Mouse (Mus musculus) frontal cortex, postnatal 36 days (tissue): ENCODE measurements around the gene Tbc1d22a.

Source experiments
- DNase-seq, 2 experiments: peaks; one replicate each; pipeline ENCODE4 v3.0.0; 2022; ENCODE audit warnings: low spot score in 2 of 2

Tbc1d22a gene

GRCm38 (mm10) chr15:86234517-86235441 is 20.5 kb downstream of the Tbc1d22a start:
- DNase-seq = peak; percentile 55 to 83

GRCm38 (mm10) chr15:86236252-86236651 is 22.0 kb downstream of the Tbc1d22a start:
- peak in 1 of 2 experiments; percentile 69 for DNase-seq

DNA sequence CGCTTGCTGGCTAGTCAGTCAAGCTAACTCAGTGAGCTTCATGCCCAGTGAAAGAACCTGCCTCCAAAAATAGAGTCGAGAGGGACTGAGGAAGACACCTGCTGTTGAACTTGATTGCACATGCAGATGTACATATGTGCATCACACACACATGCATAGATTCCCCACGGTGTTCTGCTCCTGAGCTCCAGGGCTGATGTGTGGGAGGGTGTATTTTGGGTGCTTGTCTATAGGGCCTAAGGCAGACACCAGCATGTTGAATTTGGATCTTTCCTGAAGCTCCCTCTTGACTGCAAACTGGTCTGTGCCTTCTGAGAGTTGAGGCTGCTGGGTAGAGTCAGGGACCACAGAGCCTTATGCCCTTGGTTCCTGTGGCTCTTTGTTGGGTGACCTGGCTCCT is 23.8 kb downstream of the Tbc1d22a start:
- peak in 1 of 2 experiments; percentile 59 for DNase-seq

DNA sequence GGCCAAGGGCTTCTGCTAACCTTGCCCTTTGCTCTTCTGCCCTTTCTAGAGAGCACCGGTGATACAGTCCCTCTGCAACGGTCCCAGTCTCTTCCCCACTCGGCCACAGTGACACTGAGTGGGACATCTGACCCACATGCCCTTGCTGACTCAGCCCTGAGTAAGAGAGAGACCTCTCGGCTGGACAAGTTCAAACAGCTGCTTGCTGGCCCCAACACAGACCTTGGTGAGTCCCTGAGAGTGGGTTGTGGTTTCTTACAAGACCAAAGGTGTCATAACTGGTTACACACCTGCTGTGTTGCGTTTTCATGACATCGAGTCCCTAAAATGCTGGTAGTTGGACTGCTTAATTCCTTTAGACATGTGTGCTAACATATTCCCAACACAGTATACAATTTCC is 24.8 kb downstream of the Tbc1d22a start:
- DNase-seq = no peak

DNA sequence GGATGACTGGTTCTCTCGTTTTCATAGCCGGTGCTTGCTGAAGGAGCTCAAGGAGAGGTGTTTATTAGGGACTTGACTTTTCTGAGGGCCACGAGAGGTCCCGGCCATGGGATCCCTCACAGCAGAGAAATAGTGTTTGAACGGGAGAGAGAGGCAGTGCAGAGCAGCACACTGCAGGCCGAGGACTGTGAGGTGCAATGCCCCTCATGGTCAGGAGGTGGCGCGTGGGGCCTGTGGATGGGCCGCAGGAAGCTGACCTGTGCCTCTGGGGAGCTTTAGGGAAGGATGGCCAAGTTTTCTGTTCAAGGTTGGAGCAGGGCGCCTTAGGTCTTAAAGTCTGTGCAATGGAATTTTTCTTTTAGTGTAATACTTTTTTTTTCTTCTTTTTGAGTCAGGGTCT is 25.5 kb downstream of the Tbc1d22a start:
- no peak for DNase-seq

GRCm38 (mm10) chr15:86243708-86244107 is 29.4 kb downstream of the Tbc1d22a start:
- peak; percentile 66 to 89 for DNase-seq

GRCm38 (mm10) chr15:86244380-86244779 is 30.1 kb downstream of the Tbc1d22a start:
- no peak for DNase-seq

DNA sequence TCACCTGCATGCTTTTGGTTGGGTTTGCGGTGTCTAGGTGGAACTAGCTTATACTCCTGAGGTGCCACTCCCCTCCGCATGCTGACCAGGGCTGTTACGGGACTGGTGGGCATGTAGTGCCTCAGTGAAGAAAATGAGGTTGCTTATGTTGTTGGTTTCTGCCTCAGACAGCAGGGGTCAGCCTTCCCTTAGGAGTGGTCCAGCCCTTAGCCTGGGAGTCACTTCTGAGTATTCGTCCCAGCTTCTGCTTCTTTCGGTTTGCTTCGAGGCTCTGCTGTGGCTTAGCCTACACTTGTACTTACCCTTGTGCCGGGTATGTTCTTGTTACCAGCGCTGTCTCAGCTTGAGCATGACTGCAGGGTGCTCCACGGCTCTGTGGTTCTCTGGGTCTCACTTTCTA is 36.0 kb downstream of the Tbc1d22a start:
- peak in 1 of 2 experiments; percentile 55 for DNase-seq

DNA sequence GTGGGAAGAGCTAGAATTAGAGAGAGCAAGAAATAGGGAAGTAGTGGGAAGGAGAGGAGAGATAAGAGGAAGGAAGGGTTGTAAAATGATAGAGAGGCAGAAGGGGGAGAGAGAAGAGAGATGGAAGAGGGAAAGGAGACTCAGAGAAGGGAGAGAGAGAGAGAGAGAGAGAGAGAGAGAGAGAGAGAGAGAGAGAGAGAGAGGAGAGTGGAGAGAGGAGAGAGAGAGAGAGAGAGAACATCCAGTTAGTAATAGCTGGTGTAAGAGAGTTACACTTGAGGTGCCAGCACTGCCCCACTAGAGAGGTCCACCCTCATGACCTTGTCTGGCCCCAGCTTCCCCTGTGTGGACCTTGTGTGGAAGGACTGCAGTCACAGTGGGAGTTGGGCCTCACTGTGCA is 37.9 kb downstream of the Tbc1d22a start:
- DNase-seq = no peak

GRCm38 (mm10) chr15:86252684-86253083 is 38.4 kb downstream of the Tbc1d22a start:
- DNase-seq = no peak

DNA sequence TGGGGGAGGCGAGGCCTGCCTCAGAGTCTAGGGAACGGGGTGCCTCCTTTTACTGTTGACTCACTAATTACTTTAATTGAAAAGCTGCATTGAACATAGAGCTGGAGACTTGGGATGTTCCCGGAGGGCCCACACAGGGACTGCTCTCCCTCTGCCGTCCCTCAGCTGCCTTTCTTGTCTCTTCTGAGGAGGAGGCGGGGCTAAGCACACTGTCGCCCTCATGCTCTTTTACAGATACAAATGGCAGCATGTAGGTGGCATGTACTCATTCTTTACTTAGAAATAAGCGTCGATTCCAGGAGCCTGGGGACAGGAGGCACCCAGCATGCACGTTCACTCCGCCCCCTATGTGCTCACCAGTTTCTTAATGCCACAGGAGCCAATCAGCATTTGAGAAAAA is 39.2 kb downstream of the Tbc1d22a start:
- DNase-seq = peak in 1 of 2 experiments; percentile 54

DNA sequence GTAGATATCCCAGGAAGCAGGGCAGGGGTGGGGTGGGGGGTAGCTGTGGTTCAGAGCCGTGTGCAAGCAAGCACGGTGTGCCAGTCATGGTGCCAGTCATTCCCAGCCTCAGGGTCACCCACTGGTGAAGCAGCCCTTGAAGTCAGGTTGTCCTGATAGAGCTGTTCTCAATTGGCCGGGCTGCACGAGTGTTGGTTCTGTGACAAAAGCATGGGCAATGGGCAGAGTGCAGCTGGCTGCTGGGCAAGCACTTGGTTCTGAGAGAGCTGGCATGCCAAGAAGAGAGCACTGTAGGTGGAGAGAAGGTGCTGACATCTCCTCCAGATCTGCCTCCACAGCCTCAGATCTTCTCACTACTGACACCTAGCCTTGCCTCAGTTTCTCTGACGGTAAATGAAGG is 41.9 kb downstream of the Tbc1d22a start:
- DNase-seq = no peak

DNA sequence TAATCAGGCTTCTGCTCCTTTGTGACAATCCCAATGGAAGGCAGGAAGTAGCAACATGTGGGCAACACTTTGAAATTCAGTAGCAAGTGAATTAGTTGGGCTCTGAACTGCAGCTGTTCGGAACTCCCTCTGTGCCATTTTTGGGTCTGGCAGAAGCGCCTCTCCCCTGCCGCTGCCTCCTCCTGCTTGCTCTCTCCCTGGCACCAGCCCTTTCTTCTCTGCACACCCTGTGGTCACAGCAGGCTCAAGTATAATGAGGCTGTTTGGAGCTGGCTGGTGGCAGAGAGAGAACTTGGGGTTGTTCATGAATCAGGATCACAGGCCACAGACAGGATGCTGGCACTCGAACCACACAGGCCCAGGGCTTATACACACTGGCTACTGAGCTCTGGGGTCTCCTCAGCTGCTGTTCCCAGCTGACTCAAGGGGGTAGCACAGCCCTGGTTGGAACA is 42.5 kb downstream of the Tbc1d22a start:
- no peak for DNase-seq

DNA sequence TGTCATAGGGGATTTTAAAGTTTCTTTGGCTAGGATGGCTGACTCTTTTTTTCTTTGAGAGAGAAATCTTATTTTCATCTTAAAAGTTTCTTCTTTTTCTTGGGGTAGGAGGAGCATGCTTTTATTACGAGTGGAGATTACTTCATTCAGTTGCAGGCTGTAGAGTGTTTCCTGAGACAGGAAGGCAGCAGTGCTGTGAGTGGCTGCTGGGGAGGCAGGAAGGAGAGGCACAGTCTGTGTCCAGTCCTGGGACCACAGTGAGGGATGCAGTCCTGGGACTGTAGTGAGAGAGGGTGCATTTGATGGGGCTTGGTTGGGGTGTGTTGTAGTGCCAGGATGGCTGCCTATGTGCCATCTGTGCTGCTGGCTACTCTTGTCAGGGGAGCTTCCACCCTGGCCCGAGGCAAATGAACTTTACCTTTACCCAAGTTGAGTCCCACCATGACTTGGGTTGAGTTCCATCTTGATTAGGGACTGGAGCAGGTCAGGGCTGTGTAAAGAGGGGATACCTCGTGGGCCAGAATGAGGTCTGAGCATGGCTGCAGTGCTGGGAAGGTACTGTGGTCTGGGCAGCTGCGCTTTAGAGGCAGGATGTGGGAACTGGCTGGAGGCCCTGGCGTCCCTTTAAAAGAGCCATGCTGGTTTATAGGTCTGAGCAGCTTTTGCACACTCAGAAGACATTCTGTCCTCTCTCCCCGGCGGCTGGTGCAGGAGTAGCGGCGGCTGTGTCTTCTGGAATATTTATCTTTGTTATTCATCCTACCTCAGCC is 43.8 kb downstream of the Tbc1d22a start:
- no peak for DNase-seq

GRCm38 (mm10) chr15:86259233-86259632 is 45.0 kb downstream of the Tbc1d22a start:
- no peak for DNase-seq

- no peak for DNase-seq
Observed at GRCm38 (mm10) chr15:86260111-86260510, 45.9 kb downstream of the Tbc1d22a start.

- no peak for DNase-seq
Observed at GRCm38 (mm10) chr15:86264389-86264788, 50.1 kb downstream of the Tbc1d22a start.

DNA sequence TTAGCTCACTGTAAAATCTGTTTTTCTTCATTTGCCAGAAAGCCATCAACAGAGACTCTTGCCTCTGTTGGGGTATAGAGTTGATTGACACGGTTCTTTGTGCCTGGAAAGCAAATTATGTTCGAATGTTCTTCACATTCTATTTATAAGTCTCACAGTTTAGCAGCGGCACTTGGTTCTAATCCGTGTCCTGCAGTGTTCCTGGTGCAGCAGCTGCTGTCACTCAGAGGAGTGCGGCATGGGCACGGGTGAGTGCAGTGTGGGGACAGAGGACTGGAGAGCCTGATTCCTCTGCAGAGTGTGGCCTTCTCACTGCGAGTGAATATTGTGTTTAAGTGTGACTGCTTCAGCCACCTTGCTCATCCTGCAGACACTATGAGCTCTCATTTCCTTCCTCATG is 50.5 kb downstream of the Tbc1d22a start:
- DNase-seq = no peak

DNA sequence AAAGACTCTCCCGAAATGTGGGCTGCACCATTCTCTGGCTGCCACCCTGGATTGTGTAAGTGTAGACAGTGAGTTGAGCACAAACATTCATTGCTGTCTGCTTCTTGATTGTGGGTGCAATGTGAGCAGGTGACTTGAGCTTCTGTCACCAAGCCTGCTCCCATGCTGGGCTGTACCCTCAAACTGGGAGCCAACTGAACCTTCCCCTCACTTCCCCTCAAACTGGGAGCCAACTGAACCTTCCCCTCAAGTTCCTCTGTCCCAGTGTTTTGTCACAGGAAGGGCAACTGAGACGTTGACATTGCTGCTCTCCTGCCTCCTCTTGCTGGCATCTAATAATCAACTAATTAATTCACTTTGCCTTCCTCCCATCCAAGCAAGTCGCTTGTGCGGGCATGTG is 52.7 kb downstream of the Tbc1d22a start:
- no peak for DNase-seq

DNA sequence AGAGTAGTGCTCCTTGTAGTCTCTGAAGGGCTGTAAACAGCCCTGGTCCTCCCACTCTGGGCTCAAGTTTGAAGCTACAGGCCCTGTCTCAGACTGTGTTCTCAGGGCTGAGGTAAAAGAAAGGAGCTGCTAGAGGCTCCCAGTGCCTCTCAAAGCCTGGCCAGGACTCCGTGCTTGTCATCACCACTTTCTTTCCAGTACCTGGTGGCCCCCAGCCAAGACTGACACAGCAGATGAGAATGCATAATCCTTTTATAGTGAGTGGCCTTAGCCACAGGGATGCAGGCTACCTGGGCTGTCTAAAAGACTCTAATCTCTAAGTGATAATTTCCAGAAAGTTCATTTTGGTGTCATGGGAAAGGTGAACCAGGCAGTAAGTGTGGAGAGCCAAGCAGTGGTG is 54.3 kb downstream of the Tbc1d22a start:
- no peak for DNase-seq

GRCm38 (mm10) chr15:86275754-86276153 is 61.5 kb downstream of the Tbc1d22a start:
- DNase-seq = no peak

DNA sequence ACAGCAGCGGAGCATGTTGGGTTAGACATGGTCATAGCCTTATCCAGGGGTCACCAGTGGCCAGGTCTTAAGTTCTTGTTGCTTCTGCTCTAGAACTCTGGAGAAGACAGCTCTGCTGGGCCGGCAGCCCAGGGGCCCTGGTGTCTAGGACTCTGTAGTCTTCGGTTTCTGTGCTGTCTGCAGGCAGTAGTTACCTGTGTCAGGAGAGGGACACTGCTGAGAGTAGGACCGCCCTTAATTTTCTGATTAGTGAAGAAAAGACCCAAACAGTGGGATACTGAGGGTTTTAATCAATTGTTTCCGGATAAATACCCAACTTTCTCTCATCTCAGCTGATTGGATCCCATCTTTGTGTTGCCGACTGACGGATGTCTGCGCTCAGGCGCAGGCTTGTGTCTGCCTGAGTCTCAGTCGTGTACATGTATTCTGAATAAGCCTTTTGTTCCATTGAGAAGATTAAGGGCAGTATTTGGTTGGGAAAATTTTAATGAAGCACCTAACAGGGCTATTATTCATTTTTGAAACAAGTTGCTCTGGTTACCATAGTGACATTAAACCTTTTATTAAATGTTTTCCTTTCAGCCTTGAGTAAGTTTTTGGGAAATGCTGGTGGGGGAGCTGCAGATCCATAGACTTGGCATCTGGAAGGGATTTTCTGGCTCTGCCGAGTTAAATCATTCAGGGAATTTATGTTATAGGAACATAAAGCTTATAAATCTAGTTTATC is 62.4 kb downstream of the Tbc1d22a start:
- no peak for DNase-seq
